Mouse (Mus musculus) liver, embryonic 14.5 days (tissue): ENCODE measurements around the gene Myocd.

Experiments
- CTCF ChIP-seq: IDR thresholded peaks from 2 replicates; pipeline ENCODE4 v1.5.1; 2016; ENCODE audit warnings: antibody characterized with exemption, low read depth, control low read depth
- EP300 ChIP-seq: IDR thresholded peaks from 2 replicates; pipeline ENCODE4 v1.6.1; 2016; ENCODE audit warnings: antibody characterized with exemption, low read depth

- TF ChIP-seq CTCF (no peak), EP300 (no peak)
Observed at GRCm38 (mm10) chr11:65159791-65160190, 110.0 kb downstream of the Myocd start, which contains the start of gene 1700086D15Rik.
